Mouse (Mus musculus): ENCODE measurements around the gene Krtdap. TPM values are rescaled to one million over a fixed set of nuclear protein-coding genes. Genes with fewer than 3 reads are reported as not detected.
A peak's percentile ranks its signal among the peaks of the same experiment; 100 is the strongest.

The Krtdap gene
- polyA plus RNA-seq, 1 experiment from 2014 or later: 1.9 TPM

DNA sequence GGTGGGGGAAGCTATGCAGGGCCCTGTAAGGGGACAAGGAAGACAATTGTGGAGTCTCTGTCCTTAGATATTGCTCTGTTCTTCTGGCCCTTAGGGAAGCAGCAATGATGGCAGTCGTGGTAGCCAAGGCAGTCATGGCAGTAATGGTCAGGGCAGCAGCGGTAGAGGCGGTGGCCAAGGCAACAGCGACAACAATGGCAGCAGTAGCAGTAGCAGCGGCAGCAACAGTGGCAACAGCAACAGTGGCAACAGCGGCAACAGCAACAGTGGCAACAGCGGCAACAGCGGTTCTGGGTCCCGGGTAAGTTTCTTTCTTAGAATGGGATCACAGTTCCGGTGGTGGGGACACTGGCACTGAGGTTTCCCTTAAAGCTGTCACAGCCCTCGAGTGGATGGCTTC is 22.5 kb upstream of the Krtdap start:
- ATAC-seq: no peak
- H3K4me2 ChIP-seq (replicated peaks): no peak overlapping the region
- H3K9ac ChIP-seq: no peak overlapping the region
- 44% methylated on average over 11 of the region's 11 CpGs for WGBS
- H3K27me3 ChIP-seq (replicated peaks): peaks cover 2% of the 10 kb centered on the region; the same call in 1 of the 2 replicates
- no peaks in the 10 kb centered on the region for H3K36me3 ChIP-seq
- no peaks in the 10 kb centered on the region for H3K9me3 ChIP-seq
- H3K27ac ChIP-seq: no peak overlapping the region
- 0 out of 2 replicates have a peak, but pooled peaks cover 4% of the 10 kb centered on the region for H3K4me1 ChIP-seq (replicated peaks)
- H3K4me3 ChIP-seq (replicated peaks): no peak overlapping the region

DNA sequence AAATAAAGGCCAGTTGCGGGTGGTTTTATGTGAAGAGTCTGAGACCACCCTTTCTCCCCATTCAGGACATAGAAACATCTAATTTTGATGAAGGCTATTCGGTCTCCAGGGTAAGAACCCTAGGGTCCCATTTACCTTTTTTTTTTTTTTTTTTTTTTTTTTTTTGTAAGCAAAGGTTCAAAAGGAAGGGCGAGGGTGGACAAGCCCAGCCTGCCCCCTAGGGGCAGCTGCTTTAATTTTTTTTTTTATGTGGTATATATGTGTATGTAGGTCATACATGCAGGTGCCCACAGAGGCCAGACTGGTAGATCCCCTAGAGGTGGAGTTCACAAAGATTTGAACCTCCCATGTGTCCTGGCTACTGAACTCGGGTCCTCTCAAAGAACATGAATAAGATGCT is 21.3 kb upstream of the Krtdap start:
- 92% methylated on average over 4 of the region's 4 CpGs for WGBS
- Histone ChIP-seq H3K4me3 (replicated peaks) (no peak overlapping the region), H3K9ac (no peak overlapping the region), H3K9me3 (no peaks in the 10 kb centered on the region), H3K4me1 (replicated peaks) (0 out of 2 replicates have a peak, but pooled peaks cover 4% of the 10 kb centered on the region), H3K4me2 (replicated peaks) (no peak overlapping the region), H3K27me3 (replicated peaks) (peaks cover 2% of the 10 kb centered on the region; the same call in 1 of the 2 replicates), H3K27ac (no peak overlapping the region), H3K36me3 (no peaks in the 10 kb centered on the region)
- ATAC-seq: no peak

DNA sequence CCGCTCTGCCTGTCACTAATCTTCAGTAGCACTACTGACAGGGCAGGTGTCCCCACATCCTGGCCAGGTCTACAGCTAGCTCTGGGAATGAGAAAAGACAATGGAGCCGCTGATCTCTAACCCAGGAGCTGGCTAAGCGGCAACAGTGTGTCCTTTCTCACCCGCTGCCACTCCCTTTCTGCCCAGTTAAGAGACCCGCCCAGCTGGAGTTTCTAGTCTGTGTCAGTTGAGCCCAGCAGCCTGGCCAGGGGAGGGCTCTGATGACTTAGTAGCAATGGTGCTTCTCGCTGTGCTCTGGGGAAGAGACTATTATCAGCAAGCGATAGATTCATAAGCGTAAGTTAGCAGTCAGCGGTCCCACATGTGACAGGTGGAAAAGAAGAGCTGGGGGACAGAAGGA is 18.5 kb upstream of the Krtdap start:
- Histone ChIP-seq H3K9ac (no peak overlapping the region), H3K9me3 (no peaks in the 10 kb centered on the region), H3K36me3 (no peaks in the 10 kb centered on the region), H3K27me3 (replicated peaks) (no peaks in the 10 kb centered on the region; the same call in 1 of the 2 replicates), H3K4me2 (replicated peaks) (peak overlapping the region; percentile 28; the same call in 1 of the 2 replicates), H3K4me3 (replicated peaks) (no peak overlapping the region), H3K4me1 (replicated peaks) (0 out of 2 replicates have a peak, but pooled peaks cover 4% of the 10 kb centered on the region), H3K27ac (no peak overlapping the region)
- peak; percentile 82 for ATAC-seq
- WGBS: 32% methylated on average over 9 of the region's 9 CpGs

DNA sequence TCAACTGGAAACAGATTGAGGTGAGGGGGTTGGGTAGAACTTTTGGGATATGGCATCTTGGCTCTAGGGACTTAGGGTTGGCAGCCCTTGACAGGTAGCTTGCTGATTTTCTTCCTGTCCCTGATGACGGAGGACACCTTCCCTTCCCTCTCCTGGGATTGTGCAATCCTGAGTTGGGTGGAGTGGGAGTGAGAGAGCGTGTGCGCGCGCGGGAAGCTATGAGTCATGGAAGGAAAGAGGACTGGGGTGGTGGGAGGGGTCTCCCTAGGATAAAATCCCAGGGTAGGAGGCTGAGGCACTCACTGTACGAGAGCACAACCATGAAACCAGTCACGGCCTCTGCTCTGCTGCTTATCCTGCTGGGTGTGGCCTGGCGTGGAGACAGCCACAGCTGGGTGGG is 11.6 kb upstream of the Krtdap start:
- Histone ChIP-seq H3K27me3 (replicated peaks) (no peaks in the 10 kb centered on the region), H3K9ac (no peak overlapping the region), H3K27ac (no peak overlapping the region), H3K4me3 (replicated peaks) (no peak overlapping the region), H3K4me1 (replicated peaks) (no peaks in the 10 kb centered on the region), H3K9me3 (no peaks in the 10 kb centered on the region), H3K4me2 (replicated peaks) (no peak overlapping the region), H3K36me3 (no peaks in the 10 kb centered on the region)
- WGBS: 73% methylated on average over 9 of the region's 9 CpGs
- ATAC-seq: peak; percentile 47

DNA sequence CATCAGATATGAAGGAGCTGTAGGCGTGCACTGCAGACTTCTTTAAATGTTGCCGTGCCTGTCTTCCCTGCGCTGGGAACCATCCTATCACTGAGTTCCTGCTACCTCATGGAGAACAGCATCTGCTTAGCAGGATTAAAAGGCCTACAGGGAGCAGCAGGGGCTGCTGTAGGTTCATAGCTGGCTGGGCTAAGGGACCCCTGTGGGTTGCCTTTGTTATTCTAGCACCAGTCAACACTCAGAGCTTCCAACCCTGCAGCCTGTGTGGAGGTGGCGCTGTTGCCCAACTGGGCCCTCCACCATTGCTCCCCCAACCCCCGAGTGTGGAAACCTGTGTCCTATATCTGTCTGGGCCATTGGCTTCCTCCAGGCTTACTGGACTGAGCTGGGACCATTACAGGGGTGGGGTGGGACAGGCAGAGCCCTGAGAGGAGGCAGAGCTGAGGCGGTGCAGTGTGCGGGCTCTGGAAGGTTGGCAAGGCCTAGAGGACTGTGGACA is 10.6 kb upstream of the Krtdap start:
- Histone ChIP-seq H3K36me3 (no peaks in the 10 kb centered on the region), H3K9ac (no peak overlapping the region), H3K4me1 (replicated peaks) (no peaks in the 10 kb centered on the region), H3K27ac (no peak overlapping the region), H3K27me3 (replicated peaks) (no peaks in the 10 kb centered on the region), H3K9me3 (no peaks in the 10 kb centered on the region), H3K4me2 (replicated peaks) (no peak overlapping the region), H3K4me3 (replicated peaks) (no peak overlapping the region)
- WGBS: 62% methylated on average over 7 of the region's 7 CpGs
- no peak for ATAC-seq

DNA sequence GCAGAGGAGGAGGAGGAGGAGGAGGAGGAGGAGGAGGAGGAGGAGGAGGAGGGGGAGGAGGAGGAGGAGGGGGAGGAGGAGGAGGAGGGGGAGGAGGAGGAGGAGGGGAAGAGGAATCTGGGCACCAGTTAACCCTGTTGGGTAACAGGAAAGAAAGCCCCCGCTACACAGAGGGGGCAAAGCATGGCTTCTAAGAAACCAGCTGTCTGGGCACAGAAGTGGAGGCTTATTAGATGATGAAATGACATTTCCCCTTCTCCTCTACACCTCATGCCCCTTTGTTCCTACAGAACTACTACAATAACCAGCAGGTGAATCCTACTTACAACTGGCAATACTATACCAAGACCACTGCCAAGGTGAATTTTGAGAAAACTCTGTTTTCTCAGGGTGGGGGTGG is 9.8 kb upstream of the Krtdap start:
- no peak overlapping the region for H3K4me2 ChIP-seq (replicated peaks)
- no peaks in the 10 kb centered on the region for H3K4me1 ChIP-seq (replicated peaks)
- H3K9me3 ChIP-seq: no peaks in the 10 kb centered on the region
- H3K9ac ChIP-seq: no peak overlapping the region
- H3K27me3 ChIP-seq (replicated peaks): no peaks in the 10 kb centered on the region
- 80% methylated on average over 1 of the region's 1 CpGs for WGBS
- no peak overlapping the region for H3K27ac ChIP-seq
- no peaks in the 10 kb centered on the region for H3K36me3 ChIP-seq
- H3K4me3 ChIP-seq (replicated peaks): no peak overlapping the region
- ATAC-seq: no peak

DNA sequence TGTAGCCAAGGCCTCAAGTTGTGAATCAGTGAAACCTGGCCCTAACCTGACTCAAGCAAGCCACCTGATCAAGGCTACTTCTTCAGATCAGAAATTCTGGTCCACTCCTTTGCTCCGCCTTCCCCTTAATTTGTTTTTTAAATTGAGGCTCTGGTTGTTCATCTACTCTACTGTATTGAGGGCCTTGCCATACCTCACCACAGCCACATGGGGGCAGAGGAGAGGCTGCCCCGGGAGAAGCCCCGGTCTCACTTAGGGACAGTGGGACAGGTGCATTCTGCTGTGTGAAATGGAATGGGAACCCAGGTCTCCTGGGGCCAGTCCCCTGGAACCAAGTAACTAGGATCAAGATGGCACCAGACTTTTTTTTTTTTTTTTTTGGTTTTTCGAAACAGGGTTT is 5.9 kb upstream of the Krtdap start:
- no peaks in the 10 kb centered on the region for H3K36me3 ChIP-seq

DNA sequence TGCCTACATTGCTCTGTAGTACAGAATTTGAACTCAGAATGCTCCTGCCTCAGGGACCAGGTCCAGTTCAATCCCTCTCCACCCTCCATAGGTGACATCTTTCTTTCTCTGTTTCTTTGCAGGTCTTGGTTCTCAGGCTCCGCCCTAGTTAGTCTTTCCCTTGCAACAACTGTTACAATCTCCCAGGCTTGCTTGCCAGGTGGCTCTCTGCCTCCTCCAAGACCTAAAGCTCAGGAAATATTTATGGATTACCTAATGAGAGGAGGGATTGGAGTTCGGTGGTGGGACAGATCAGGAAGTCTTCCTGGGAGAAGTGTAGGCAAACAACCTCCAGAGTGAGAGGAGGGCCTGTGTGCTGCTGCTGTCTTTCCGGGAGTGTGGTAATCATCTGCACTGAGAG is 5.0 kb upstream of the Krtdap start:
- no peak for ATAC-seq
- WGBS: 74% methylated on average over 3 of the region's 3 CpGs
- Histone ChIP-seq H3K9me3 (no peaks in the 10 kb centered on the region), H3K4me2 (replicated peaks) (no peak overlapping the region), H3K4me1 (replicated peaks) (no peaks in the 10 kb centered on the region), H3K36me3 (no peaks in the 10 kb centered on the region), H3K27me3 (replicated peaks) (no peaks in the 10 kb centered on the region), H3K4me3 (replicated peaks) (no peak overlapping the region), H3K9ac (no peak overlapping the region), H3K27ac (no peak overlapping the region)

More for the DNA sequence above, 5.9 kb upstream of the Krtdap start:
- no peak overlapping the region for H3K9ac ChIP-seq
- ATAC-seq: no peak
- H3K4me2 ChIP-seq (replicated peaks): no peak overlapping the region
- no peak overlapping the region for H3K4me3 ChIP-seq (replicated peaks)
- H3K4me1 ChIP-seq (replicated peaks): no peaks in the 10 kb centered on the region
- no peak overlapping the region for H3K27ac ChIP-seq
- no peaks in the 10 kb centered on the region for H3K9me3 ChIP-seq
- 67% methylated on average over 4 of the region's 4 CpGs for WGBS
- no peaks in the 10 kb centered on the region for H3K27me3 ChIP-seq (replicated peaks)

DNA sequence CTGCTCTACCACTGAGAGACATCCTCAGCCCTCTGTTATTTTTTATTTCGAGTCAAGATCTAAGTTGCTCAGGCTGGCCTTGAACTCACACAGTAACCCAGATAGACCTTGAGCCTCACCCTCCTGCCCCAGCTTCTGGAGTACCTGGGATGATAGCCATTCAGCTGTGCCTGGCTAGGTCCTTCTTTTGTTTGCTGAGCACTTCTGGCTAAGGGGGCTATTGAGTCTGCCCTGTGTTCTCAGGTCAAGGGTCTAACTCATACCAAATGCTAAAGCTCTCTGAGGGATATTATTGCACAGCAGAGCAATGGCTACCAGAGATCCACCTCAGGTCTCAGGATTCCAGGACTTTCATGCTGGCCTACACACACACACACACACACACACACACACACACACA is 2.5 kb upstream of the Krtdap start:
- Histone ChIP-seq H3K27me3 (replicated peaks) (no peaks in the 10 kb centered on the region), H3K4me1 (replicated peaks) (no peaks in the 10 kb centered on the region), H3K27ac (no peak overlapping the region), H3K9me3 (no peaks in the 10 kb centered on the region), H3K36me3 (no peaks in the 10 kb centered on the region), H3K4me3 (replicated peaks) (no peak overlapping the region), H3K9ac (no peak overlapping the region), H3K4me2 (replicated peaks) (no peak overlapping the region)
- 66% methylated on average over 1 of the region's 1 CpGs for WGBS
- peak; percentile 21; the same call in 1 of the 2 replicates for ATAC-seq

DNA sequence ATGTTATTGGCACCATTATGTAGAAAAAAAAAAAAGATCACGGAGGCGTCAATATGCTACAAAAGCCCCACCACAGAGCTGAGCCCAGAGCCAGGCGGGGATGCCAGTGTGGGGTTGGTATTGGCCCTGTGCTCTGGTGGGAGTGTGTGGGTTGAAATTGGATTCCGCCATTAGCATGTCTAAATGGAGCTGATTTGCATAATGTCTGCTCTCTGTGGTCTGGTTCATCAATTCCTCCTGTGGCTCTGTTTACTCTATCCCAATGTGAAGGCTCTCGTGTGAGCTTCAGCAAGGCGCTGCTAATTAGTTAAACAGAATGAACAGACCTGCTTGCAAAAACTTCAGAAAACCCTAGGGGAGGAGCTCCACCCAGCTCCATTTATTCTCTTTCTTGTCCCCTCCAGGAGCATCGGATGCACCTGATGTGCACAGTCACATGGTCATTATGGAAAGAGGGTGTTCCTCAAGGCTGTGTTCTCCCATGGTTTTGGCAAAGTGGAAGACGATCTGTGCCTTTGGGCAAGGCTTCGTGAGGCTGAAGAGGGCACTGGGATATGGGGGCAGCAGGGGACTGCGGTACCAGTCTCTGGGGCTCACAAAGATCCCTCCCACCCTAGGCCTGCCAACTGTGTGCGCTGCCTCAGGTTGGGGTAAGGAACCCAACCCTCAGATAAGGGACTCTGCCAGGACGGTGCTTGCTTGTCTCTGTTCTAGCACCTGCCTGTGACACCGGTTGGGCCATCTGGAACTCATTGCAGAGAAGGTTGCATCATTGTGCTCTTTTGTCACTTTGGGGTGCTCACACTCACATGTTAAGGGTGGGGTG is 1.8 kb upstream of the Krtdap start:
- H3K4me3 ChIP-seq (replicated peaks): no peak overlapping the region
- H3K9me3 ChIP-seq: no peaks in the 10 kb centered on the region
- WGBS: 68% methylated on average over 13 of the region's 13 CpGs
- H3K9ac ChIP-seq: no peak overlapping the region
- H3K4me1 ChIP-seq (replicated peaks): no peaks in the 10 kb centered on the region
- no peak overlapping the region for H3K27ac ChIP-seq
- no peaks in the 10 kb centered on the region for H3K36me3 ChIP-seq
- no peaks in the 10 kb centered on the region for H3K27me3 ChIP-seq (replicated peaks)
- no peak overlapping the region for H3K4me2 ChIP-seq (replicated peaks)
- no peak for ATAC-seq

DNA sequence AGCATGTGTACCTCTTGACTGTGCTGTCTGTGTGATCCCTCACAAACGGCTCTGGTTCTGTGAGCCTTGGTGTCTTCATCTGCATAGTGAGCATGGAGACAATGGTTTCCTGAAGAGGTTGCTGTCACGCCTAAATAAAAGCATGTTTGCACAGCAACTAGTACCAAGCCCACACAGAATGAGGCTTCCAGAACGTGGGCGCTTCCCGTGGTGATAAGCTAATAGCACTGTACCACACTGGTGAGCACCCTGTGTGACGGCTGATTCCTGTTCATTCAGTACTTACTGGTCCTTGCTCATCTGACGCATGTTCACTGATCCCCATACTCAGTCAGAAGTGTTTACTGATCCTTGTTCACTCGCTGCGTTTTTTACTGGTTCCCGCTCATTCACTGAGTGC is 2.4 kb downstream of the Krtdap start:
- Histone ChIP-seq H3K9me3 (no peaks in the 10 kb centered on the region), H3K27me3 (replicated peaks) (no peaks in the 10 kb centered on the region), H3K27ac (no peak overlapping the region), H3K36me3 (no peaks in the 10 kb centered on the region), H3K4me1 (replicated peaks) (no peaks in the 10 kb centered on the region), H3K9ac (no peak overlapping the region), H3K4me3 (replicated peaks) (no peak overlapping the region), H3K4me2 (replicated peaks) (no peak overlapping the region)
- no peak for ATAC-seq
- WGBS: 73% methylated on average over 10 of the region's 10 CpGs

DNA sequence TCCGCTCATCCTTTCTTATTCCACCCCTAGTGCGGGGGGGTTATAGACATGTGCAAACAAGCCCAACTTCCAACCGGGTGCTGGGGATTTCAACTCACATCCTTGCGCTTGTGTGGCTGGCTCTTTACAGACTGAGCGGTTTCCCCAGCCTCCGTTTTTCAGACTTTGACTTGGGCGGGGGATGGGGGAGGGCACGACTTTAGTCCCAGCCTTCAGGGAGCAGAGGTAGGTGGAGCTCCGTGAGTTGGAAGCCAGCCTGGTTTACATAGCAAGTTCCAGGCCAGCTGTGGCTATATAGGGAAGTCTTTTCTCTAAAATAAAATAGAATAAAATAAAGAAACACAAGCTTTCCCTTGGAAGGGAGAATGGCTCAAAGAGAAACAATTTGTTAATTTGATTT is 4.2 kb downstream of the Krtdap start:
- no peaks in the 10 kb centered on the region for H3K27me3 ChIP-seq (replicated peaks)
- H3K27ac ChIP-seq: no peak overlapping the region
- no peak overlapping the region for H3K9ac ChIP-seq
- H3K4me1 ChIP-seq (replicated peaks): no peaks in the 10 kb centered on the region
- ATAC-seq: peak; percentile 70; the same call in 1 of the 2 replicates
- 20% methylated on average over 9 of the region's 9 CpGs for WGBS
- H3K9me3 ChIP-seq: no peaks in the 10 kb centered on the region
- H3K4me3 ChIP-seq (replicated peaks): no peak overlapping the region
- H3K4me2 ChIP-seq (replicated peaks): no peak overlapping the region
- no peaks in the 10 kb centered on the region for H3K36me3 ChIP-seq

DNA sequence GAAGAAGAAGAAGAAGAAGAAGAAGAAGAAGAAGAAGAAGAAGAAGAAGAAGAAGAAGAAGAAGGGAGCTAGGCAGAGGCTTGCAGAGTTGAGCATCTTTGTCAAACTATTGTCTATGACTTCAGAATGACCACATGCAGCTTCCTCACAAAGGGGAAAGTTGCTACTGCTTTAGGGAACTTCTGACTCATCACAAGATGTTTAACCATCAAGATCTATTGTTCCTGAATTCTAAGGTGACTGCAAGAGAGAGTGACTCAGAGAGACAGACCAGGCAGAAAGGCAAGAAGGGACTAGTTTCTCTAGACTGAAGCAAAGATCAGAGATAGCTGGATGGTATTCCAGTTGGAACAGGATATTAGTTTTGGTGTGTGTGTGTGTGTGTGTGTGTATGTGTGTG is 7.2 kb downstream of the Krtdap start:
- Histone ChIP-seq H3K36me3 (no peaks in the 10 kb centered on the region), H3K4me1 (replicated peaks) (no peaks in the 10 kb centered on the region), H3K27ac (no peak overlapping the region), H3K4me2 (replicated peaks) (no peak overlapping the region), H3K9ac (no peak overlapping the region), H3K27me3 (replicated peaks) (no peaks in the 10 kb centered on the region), H3K4me3 (replicated peaks) (no peak overlapping the region), H3K9me3 (no peaks in the 10 kb centered on the region)
- no peak for ATAC-seq

All from intestine, embryonic 15.5 days (tissue).